Mouse (Mus musculus) C2C12 (cell line): Measurements from ENCODE around the gene AI661453.

Source experiments
- CEBPB ChIP-seq: IDR thresholded peaks from one replicate; pipeline ENCODE4 v1.6.1; 2011; ENCODE audit warnings: low read depth, mild to moderate bottlenecking, control low read depth, moderate library complexity
- CTCF ChIP-seq: IDR thresholded peaks from one replicate; pipeline ENCODE4 v1.5.1; 2011; ENCODE audit not compliant: control insufficient read depth, insufficient read depth, insufficient read length
- FOSL1 ChIP-seq: IDR thresholded peaks from one replicate; pipeline ENCODE4 v1.8.0; 2011; ENCODE audit warnings: mild to moderate bottlenecking, low read length; ENCODE audit not compliant: poor library complexity, insufficient read depth, severe bottlenecking
- MAX ChIP-seq: IDR thresholded peaks from one replicate; pipeline ENCODE4 v1.6.1; 2011; ENCODE audit warnings: mild to moderate bottlenecking, control low read depth
- MYOD1 ChIP-seq: IDR thresholded peaks from one replicate; pipeline ENCODE4 v1.6.1; 2011; ENCODE audit warnings: low read depth; ENCODE audit not compliant: control insufficient read depth, insufficient read length
- MYOG ChIP-seq: IDR thresholded peaks from one replicate; pipeline ENCODE4 v1.6.1; 2011; ENCODE audit not compliant: control insufficient read depth, insufficient read length; ENCODE audit errors: extremely low read depth
- USF1 ChIP-seq: IDR thresholded peaks from one replicate; pipeline ENCODE4 v1.6.1; 2011; ENCODE audit warnings: low read depth, mild to moderate bottlenecking, control low read depth, moderate library complexity

- TF ChIP-seq CTCF (no peak), MYOD1 (no peak), USF1 (no peak), CEBPB (no peak), MAX (no peak), FOSL1 (no peak), MYOG (no peak)
Observed at GRCm38 (mm10) chr17:47505566-47505965, 69.2 kb downstream of the AI661453 start.
